Mouse (Mus musculus) adrenal gland, postnatal 10 days (tissue): ENCODE measurements around the gene Olfr402. TPM values are rescaled to one million over a fixed set of nuclear protein-coding genes. Genes with fewer than 3 reads are reported as not detected.
"Not testable (repeated sequence)": the region's sequence is repeated elsewhere in the genome, so short reads cannot be mapped to it uniquely, and the experiment has no call there.

Experiments
- DNase-seq: peaks from one replicate; pipeline ENCODE4 v3.0.0; 2021; ENCODE audit warnings: mixed read lengths
- long read RNA-seq, 2 experiments: library from polyadenylated mRNA; stranded (forward); transcript quantifications; one replicate each; pipeline ENCODE4 v2.0.0; 2021
- total RNA-seq, 2 experiments: library from RNA; stranded (reverse); gene quantifications; 2 replicates each; pipeline ENCODE4 v1.2.3; 2021

Gene Olfr402
- not detected for total RNA-seq
- long read RNA-seq, experiment 1, result 0 reads
- long read RNA-seq, experiment 2, result 0 reads

DNA sequence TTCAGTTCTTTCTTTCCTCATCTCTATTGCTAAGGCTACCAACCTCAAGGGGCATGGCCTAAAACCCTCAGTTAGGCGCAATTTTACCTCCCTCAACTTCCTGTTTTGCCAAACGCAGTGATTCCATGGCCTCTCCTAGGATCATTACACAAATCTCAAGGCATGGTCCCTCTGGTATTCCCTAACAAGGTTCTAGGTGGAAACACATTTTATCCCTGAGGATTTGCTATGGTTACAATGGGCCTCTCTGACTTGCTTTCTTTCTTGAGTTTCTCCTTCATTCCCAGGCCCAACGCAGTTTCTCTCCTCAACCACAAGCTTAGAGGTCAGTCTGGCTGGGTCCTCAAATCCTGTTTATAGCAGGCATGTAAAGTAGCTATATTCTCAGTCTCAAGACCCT is at the start of gene Olfr402:
Gene Olfr402, plus strand, starts transcription at position 301 of the 400 bp plus-strand sequence.
- no peak for DNase-seq

DNA sequence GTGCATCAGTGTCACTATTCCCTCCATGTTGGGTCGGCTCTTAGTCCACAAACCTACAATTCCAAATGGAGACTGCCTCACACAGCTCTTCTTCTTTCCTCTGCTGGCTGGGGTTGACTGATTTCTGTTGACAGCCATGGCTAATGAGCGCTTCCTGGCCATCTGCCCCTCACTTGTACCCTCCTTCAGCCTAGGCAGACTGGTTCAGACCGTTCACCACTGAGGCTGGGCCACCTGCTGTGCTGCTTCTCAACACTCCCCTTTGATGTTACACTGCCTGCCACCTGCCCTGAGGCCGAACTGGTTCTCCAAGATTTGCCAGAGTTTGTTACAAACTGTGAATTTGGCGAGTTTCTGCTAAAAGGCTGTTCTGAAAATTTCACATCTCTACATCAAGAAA is 48.3 kb upstream of the Olfr402 start:
- DNase-seq, result no peak

- DNase-seq, result no peak
Measured at GRCm38 (mm10) chr11:74113412-74113811, 39.9 kb upstream of the Olfr402 start, which contains the start of gene Olfr401. Olfr401 (plus strand) TSS chr11:74113712.

DNA sequence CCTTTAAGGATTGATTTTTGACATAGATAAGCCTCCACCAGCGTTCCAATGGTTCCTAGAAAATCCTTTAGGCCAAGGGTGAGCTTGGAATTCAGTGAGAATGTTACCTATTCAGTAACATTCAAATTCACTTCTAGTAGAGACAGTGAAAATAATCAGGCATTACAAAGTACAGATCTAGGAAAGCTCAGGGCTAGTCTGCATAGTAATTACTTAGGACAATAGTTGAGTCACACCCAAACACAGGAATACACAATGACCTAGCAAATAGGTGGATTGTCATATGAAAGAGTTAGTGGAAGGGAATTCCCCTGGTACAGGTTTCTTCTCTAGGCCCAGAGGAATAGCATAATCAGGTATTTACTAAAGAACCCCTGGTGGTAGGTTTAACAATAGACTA is 13.3 kb upstream of the Olfr402 start:
- DNase-seq, result not testable (repeated sequence)

- DNase-seq, result no peak
Measured at GRCm38 (mm10) chr11:74145866-74146265, 7.5 kb upstream of the Olfr402 start.

GRCm38 (mm10) chr11:74168771-74169170 is 15.4 kb downstream of the Olfr402 start:
- no peak for DNase-seq

DNA sequence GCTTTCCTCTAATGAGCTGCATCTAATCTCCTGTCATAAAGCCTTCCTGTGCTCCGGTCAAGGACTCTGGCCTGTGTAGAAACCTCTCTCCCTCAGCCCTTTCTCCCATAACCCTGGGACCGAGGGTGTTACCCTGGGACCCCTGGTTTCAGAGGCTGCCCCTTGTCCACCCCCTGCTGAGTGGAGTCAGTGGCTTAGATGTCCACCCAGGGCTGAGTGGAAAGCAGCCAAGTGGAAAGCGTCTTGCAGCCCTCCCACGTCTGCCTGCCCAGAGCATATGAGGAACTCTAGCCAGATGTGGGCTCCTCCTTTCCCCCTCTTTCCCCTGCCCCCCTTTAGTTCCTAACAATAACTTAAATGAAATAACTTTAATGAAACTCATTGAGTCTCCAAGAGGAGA is 29.8 kb downstream of the Olfr402 start:
- no peak for DNase-seq

DNA sequence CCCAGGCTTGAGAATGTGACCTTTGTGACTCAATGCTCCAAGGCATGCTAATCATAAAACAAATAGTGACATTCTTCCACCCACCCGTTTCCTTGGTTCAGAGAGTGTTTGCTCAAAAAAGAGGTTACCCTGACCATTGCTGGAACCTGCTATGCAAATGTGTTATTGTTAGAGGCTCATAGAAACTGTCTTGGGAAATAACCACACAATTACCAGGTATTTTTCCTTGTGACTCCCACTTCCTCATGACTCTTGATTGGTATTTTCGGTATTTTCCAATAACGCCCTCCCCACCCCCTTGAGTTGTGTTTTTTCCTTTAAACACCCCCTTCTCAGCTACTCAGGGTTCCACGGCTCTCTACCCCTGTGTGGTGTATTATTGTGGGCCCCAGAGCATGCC is 30.4 kb downstream of the Olfr402 start:
- no peak for DNase-seq

GRCm38 (mm10) chr11:74185949-74186348 is 32.6 kb downstream of the Olfr402 start, which contains the start of gene Olfr403:
Olfr403 (plus strand) TSS chr11:74186249.
- no peak for DNase-seq

Other genes with a start within 250 kb of the Olfr402 start
- not detected for gene Olfr395, start 244.2 kb upstream of the Olfr402 start, total RNA-seq
- gene Olfr23, start 216.9 kb upstream of the Olfr402 start, total RNA-seq, result not detected
- gene Olfr397, start 192.7 kb upstream of the Olfr402 start, total RNA-seq, result not detected
- gene Olfr398, start 163.1 kb upstream of the Olfr402 start, total RNA-seq, result not detected
- gene Olfr139, start 97.0 kb upstream of the Olfr402 start, total RNA-seq, result not detected
- not detected for gene Olfr399, start 96.9 kb upstream of the Olfr402 start, total RNA-seq
- gene Zfp616, start 83.6 kb upstream of the Olfr402 start, total RNA-seq, result not detected
- gene Olfr401, start 39.8 kb upstream of the Olfr402 start, total RNA-seq, result not detected
- gene Olfr403, start 32.7 kb downstream of the Olfr402 start, total RNA-seq, result not detected
- not detected for gene Olfr43, start 57.9 kb downstream of the Olfr402 start, total RNA-seq
- not detected for gene Olfr406, start 106.3 kb downstream of the Olfr402 start, total RNA-seq
- gene Olfr59, start 130.2 kb downstream of the Olfr402 start, total RNA-seq, result not detected
- gene Olfr410, start 184.5 kb downstream of the Olfr402 start, total RNA-seq, result not detected
- not detected for gene Olfr411, start 199.1 kb downstream of the Olfr402 start, total RNA-seq
- not detected for gene Olfr412, start 208.5 kb downstream of the Olfr402 start, total RNA-seq